Mouse (Mus musculus) layer of hippocampus, postnatal 36 days (tissue): Measurements from ENCODE around the gene Pbx3. TPM values are rescaled to one million over a fixed set of nuclear protein-coding genes. Genes with fewer than 3 reads are reported as not detected.

Experiments
- DNase-seq, 2 experiments: peaks; one replicate each; pipeline ENCODE4 v3.0.0; 2022
- total RNA-seq, 2 experiments: library from RNA; stranded (reverse); gene quantifications; 2 replicates each; pipeline ENCODE4 v1.2.3; 2021

Pbx3 gene
- 1 to 10 TPM; 7.2 to 7.9 TPM for total RNA-seq

- peak; percentile 89 to 92 for DNase-seq
Measured at GRCm38 (mm10) chr2:34372305-34373301, at the start of gene Pbx3. TSS of gene Pbx3 (minus strand) at chr2:34373142.

- no peak for DNase-seq
Measured at GRCm38 (mm10) chr2:34420256-34420655, 47.3 kb upstream of the Pbx3 start.

- no peak for DNase-seq
Measured at GRCm38 (mm10) chr2:34409741-34410340, 36.9 kb upstream of the Pbx3 start.

GRCm38 (mm10) chr2:34408341-34408740 is 35.4 kb upstream of the Pbx3 start:
- no peak for DNase-seq

- no peak for DNase-seq
Measured at GRCm38 (mm10) chr2:34407596-34407995, 34.7 kb upstream of the Pbx3 start.

GRCm38 (mm10) chr2:34406601-34407464 is 33.9 kb upstream of the Pbx3 start, which contains the start of gene Mapkap1:
TSS of gene Mapkap1 (plus strand) at chr2:34406771.
- DNase-seq: peak; percentile 95 to 96

- no peak for DNase-seq
Measured at GRCm38 (mm10) chr2:34399535-34399934, 26.6 kb upstream of the Pbx3 start.

- no peak for DNase-seq
Measured at GRCm38 (mm10) chr2:34378930-34379329, 6.0 kb upstream of the Pbx3 start.

GRCm38 (mm10) chr2:34374349-34374748 is 1.4 kb upstream of the Pbx3 start:
- no peak for DNase-seq

- DNase-seq: no peak
Measured at GRCm38 (mm10) chr2:34373886-34374285, 944 bp upstream of the Pbx3 start.

- peak; percentile 7 to 31 for DNase-seq
Measured at GRCm38 (mm10) chr2:34371441-34372304, 1.3 kb downstream of the Pbx3 start.

GRCm38 (mm10) chr2:34370725-34371440 is 2.1 kb downstream of the Pbx3 start:
- peak in 1 of 2 experiments; percentile 5 for DNase-seq

GRCm38 (mm10) chr2:34370349-34370724 is 2.6 kb downstream of the Pbx3 start:
- no peak for DNase-seq

- no peak for DNase-seq
Measured at GRCm38 (mm10) chr2:34368396-34368795, 4.5 kb downstream of the Pbx3 start.

GRCm38 (mm10) chr2:34367024-34367423 is 5.9 kb downstream of the Pbx3 start:
- no peak for DNase-seq

GRCm38 (mm10) chr2:34363678-34364077 is 9.3 kb downstream of the Pbx3 start:
- DNase-seq: no peak

GRCm38 (mm10) chr2:34355801-34356211 is 17.1 kb downstream of the Pbx3 start:
- no peak for DNase-seq

GRCm38 (mm10) chr2:34352006-34352405 is 20.9 kb downstream of the Pbx3 start:
- no peak for DNase-seq

GRCm38 (mm10) chr2:34347096-34347495 is 25.8 kb downstream of the Pbx3 start:
- no peak for DNase-seq

- no peak for DNase-seq
Measured at GRCm38 (mm10) chr2:34298664-34299063, 74.3 kb downstream of the Pbx3 start.

GRCm38 (mm10) chr2:34298202-34298601 is 74.7 kb downstream of the Pbx3 start:
- DNase-seq: no peak
